Mouse (Mus musculus): ENCODE results near the gene Pde6b. TPM values are rescaled to one million over a fixed set of nuclear protein-coding genes. Genes with fewer than 3 reads are reported as not detected.

The Pde6b gene
- polyA plus RNA-seq, 1 experiment, result not detected

DNA sequence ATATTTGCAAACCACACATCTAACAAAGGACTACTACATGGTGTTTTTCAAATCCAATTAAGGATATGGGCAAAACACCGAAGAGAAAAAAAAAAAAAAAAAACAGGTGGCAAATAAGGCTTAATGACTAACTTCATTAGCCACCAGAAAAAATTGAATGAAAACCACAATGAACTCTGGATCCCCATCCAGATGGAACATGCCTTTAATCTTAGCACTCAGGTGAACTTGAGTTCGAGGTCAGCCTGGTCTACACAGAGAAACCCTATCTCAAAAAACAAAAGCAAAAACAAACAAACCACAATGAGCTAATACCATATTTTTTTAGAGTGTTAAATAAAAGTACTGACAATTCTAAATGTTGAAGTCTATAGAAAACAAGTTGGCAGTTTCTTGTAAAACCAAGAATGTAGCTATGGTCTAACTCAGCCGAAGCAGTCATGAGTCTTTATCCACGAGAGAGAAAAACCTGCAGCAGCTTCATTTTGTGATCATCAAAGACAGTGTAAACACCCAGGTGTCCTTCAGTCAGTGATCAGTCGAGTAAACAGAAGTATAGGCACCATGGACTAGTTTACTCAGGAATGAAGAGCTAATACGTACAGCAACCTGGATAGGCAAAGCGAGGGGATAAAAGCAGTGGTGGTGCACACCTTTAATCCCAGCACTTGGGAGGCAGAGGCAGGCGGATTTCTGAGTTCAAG, 62.8 kb downstream of the Pde6b start:
- no peak overlapping the region for H3K27ac ChIP-seq (ENCODE audit: insufficient read depth, low read length)
- TF ChIP-seq CTCF (IDR thresholded peaks at IDR 0.05; ENCODE audit: low read depth, low read length) (no peak), POLR2A (IDR thresholded peaks at IDR 0.05; ENCODE audit: insufficient read depth, low read length) (no peak), EP300 (IDR thresholded peaks at IDR 0.05; ENCODE audit: insufficient read depth, low read depth, low read length) (no peak)
- no peaks in the 10 kb centered on the region for H3K36me3 ChIP-seq (ENCODE audit: control insufficient read depth, insufficient read depth, low read length, poor library complexity, severe bottlenecking)
- no peaks in the 10 kb centered on the region for H3K9me3 ChIP-seq (replicated peaks; ENCODE audit: control insufficient read depth, insufficient read depth, low read length, poor library complexity, severe bottlenecking)
- H3K27me3 ChIP-seq (ENCODE audit: control insufficient read depth, insufficient read depth, low read length, poor library complexity, severe bottlenecking), result no peaks in the 10 kb centered on the region
- H3K4me1 ChIP-seq (ENCODE audit: control insufficient read depth, insufficient read depth, low read length), result no peaks in the 10 kb centered on the region
- H3K9ac ChIP-seq (ENCODE audit: low read depth, poor library complexity, severe bottlenecking), result no peak overlapping the region
- H3K4me3 ChIP-seq (ENCODE audit: low read depth, low read length), result no peak overlapping the region

DNA sequence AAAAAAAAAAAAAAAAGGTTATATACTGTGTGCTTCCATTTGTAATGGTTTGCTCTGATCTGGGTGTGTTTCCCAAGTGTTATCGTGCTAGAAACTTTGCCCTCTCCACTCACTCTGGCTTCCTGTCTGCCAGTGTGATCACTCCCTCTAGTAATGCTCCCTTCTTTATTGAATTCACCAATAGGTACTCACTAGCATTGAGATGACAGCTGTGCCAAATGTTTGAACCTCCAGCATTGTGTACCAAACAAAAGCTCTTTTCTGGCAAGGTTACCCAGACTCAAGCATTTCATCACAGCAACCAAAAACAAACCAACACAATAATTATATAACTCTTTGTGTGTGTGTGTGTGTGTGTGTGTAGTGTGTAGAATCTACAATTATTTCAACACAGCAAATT, 63.4 kb downstream of the Pde6b start:
- Histone ChIP-seq H3K36me3 (ENCODE audit: control insufficient read depth, insufficient read depth, low read length, poor library complexity, severe bottlenecking) (no peaks in the 10 kb centered on the region), H3K4me3 (ENCODE audit: low read depth, low read length) (no peak overlapping the region), H3K27ac (ENCODE audit: insufficient read depth, low read length) (no peak overlapping the region), H3K9me3 (replicated peaks; ENCODE audit: control insufficient read depth, insufficient read depth, low read length, poor library complexity, severe bottlenecking) (no peaks in the 10 kb centered on the region), H3K27me3 (ENCODE audit: control insufficient read depth, insufficient read depth, low read length, poor library complexity, severe bottlenecking) (no peaks in the 10 kb centered on the region), H3K4me1 (ENCODE audit: control insufficient read depth, insufficient read depth, low read length) (no peaks in the 10 kb centered on the region), H3K9ac (ENCODE audit: low read depth, poor library complexity, severe bottlenecking) (no peak overlapping the region)
- no peak for TF ChIP-seq CTCF (IDR thresholded peaks at IDR 0.05; ENCODE audit: low read depth, low read length)
- no peak for TF ChIP-seq POLR2A (IDR thresholded peaks at IDR 0.05; ENCODE audit: insufficient read depth, low read length)
- TF ChIP-seq EP300 (IDR thresholded peaks at IDR 0.05; ENCODE audit: insufficient read depth, low read depth, low read length), result no peak

DNA sequence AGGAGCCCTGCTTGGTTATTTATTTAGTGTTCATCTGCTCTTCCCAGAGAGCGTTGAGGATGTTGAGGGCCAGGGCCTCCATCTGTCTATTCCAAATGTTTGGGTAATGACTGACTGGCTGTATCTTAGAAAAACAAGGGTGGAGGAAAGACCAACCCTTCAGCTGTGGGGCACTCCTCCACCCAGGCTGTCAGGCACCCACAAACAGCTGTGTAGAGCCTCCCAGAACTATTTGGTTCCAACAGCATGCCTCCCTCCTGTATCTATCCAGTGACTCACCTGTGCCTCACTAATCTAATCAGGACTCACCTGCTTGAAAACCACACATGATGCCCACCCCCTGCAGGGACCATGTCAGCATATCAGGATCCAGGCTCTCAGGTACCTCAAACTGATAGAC, 64.2 kb downstream of the Pde6b start:
- Histone ChIP-seq H3K4me3 (ENCODE audit: low read depth, low read length) (no peak overlapping the region), H3K27ac (ENCODE audit: insufficient read depth, low read length) (no peak overlapping the region), H3K9ac (ENCODE audit: low read depth, poor library complexity, severe bottlenecking) (no peak overlapping the region), H3K27me3 (ENCODE audit: control insufficient read depth, insufficient read depth, low read length, poor library complexity, severe bottlenecking) (no peaks in the 10 kb centered on the region), H3K4me1 (ENCODE audit: control insufficient read depth, insufficient read depth, low read length) (no peaks in the 10 kb centered on the region), H3K9me3 (replicated peaks; ENCODE audit: control insufficient read depth, insufficient read depth, low read length, poor library complexity, severe bottlenecking) (no peaks in the 10 kb centered on the region), H3K36me3 (ENCODE audit: control insufficient read depth, insufficient read depth, low read length, poor library complexity, severe bottlenecking) (no peaks in the 10 kb centered on the region)
- TF ChIP-seq EP300 (IDR thresholded peaks at IDR 0.05; ENCODE audit: insufficient read depth, low read depth, low read length), result no peak
- no peak for TF ChIP-seq POLR2A (IDR thresholded peaks at IDR 0.05; ENCODE audit: insufficient read depth, low read length)
- no peak for TF ChIP-seq CTCF (IDR thresholded peaks at IDR 0.05; ENCODE audit: low read depth, low read length)

DNA sequence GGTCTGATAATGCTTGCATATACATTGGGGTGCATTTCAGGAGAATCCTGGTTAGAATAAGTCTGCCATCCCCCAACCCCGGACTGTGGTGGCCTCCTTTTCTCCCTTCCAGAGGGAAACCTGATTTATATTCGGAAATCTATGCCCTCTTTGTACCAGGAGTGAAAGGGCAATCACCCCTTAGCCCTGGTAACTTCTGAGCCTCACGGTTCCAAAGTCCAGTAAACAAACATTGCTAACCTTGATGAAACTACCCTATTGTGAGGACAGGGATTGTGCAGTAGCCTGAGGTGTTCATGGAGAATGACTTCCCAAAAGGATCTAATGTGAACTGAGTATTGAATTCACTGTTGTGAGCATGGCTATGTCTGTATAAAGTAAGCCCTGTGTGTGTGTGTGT, 65.9 kb downstream of the Pde6b start:
- H3K36me3 ChIP-seq (ENCODE audit: control insufficient read depth, insufficient read depth, low read length, poor library complexity, severe bottlenecking), result no peaks in the 10 kb centered on the region
- H3K27me3 ChIP-seq (ENCODE audit: control insufficient read depth, insufficient read depth, low read length, poor library complexity, severe bottlenecking), result no peaks in the 10 kb centered on the region; the same call in 1 of the 2 replicates
- no peaks in the 10 kb centered on the region for H3K9me3 ChIP-seq (replicated peaks; ENCODE audit: control insufficient read depth, insufficient read depth, low read length, poor library complexity, severe bottlenecking)
- no peak for TF ChIP-seq EP300 (IDR thresholded peaks at IDR 0.05; ENCODE audit: insufficient read depth, low read depth, low read length)
- TF ChIP-seq CTCF (IDR thresholded peaks at IDR 0.05; ENCODE audit: low read depth, low read length), result no peak
- TF ChIP-seq POLR2A (IDR thresholded peaks at IDR 0.05; ENCODE audit: insufficient read depth, low read length), result no peak
- no peak overlapping the region for H3K27ac ChIP-seq (ENCODE audit: insufficient read depth, low read length)
- H3K4me3 ChIP-seq (ENCODE audit: low read depth, low read length), result no peak overlapping the region
- H3K9ac ChIP-seq (ENCODE audit: low read depth, poor library complexity, severe bottlenecking), result no peak overlapping the region
- H3K4me1 ChIP-seq (ENCODE audit: control insufficient read depth, insufficient read depth, low read length), result no peaks in the 10 kb centered on the region

DNA sequence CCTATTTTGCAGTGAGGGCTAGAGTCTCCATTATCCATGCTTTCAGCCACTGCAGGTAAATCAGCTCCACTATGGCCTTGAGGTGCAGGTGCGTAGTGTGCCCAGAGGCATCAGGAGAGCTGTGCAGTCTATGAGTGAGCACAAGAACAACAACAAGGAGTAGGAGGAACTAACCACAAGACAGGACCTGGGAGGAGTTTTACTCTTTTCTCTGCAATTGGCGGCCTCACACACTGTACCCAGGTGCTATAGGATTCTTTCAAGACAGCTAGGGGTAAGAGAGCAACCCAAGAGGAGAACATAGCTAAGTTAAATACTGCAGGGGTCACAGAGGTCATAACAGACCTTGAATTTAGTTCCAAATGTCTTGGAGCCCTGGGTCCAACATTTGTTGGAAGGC, 70.5 kb downstream of the Pde6b start:
- H3K9ac ChIP-seq (ENCODE audit: low read depth, poor library complexity, severe bottlenecking), result no peak overlapping the region

DNA sequence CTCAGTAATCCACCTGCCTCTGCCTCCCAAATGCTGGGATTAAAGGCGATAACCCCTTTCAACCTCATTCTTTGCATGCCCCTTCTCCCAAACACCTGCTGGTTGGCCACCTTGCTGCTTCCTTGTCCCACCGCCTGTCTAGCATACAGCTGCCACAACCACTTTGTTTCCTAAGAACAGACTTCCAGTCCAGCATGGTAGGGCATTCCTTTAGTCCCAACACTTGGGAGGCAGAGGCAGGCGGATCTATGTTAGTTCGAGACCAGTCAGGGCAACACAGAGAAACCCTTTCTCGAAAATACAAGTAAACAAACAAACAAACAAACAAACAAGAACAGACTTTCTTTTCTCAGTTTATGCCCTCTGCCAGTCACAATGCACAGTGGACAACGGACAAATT, 72.3 kb downstream of the Pde6b start:
- no peak overlapping the region for H3K27ac ChIP-seq (ENCODE audit: insufficient read depth, low read length)
- TF ChIP-seq EP300 (IDR thresholded peaks at IDR 0.05; ENCODE audit: insufficient read depth, low read depth, low read length) (no peak), CTCF (IDR thresholded peaks at IDR 0.05; ENCODE audit: low read depth, low read length) (no peak), POLR2A (IDR thresholded peaks at IDR 0.05; ENCODE audit: insufficient read depth, low read length) (no peak)

More for the DNA sequence above, 70.5 kb downstream of the Pde6b start:
- Histone ChIP-seq H3K4me3 (ENCODE audit: low read depth, low read length) (no peak overlapping the region), H3K27ac (ENCODE audit: insufficient read depth, low read length) (no peak overlapping the region), H3K9me3 (replicated peaks; ENCODE audit: control insufficient read depth, insufficient read depth, low read length, poor library complexity, severe bottlenecking) (no peaks in the 10 kb centered on the region), H3K4me1 (ENCODE audit: control insufficient read depth, insufficient read depth, low read length) (peaks cover 4% of the 10 kb centered on the region), H3K36me3 (ENCODE audit: control insufficient read depth, insufficient read depth, low read length, poor library complexity, severe bottlenecking) (no peaks in the 10 kb centered on the region), H3K27me3 (ENCODE audit: control insufficient read depth, insufficient read depth, low read length, poor library complexity, severe bottlenecking) (no peaks in the 10 kb centered on the region; the same call in 1 of the 2 replicates)
- TF ChIP-seq CTCF (IDR thresholded peaks at IDR 0.05; ENCODE audit: low read depth, low read length) (no peak), EP300 (IDR thresholded peaks at IDR 0.05; ENCODE audit: insufficient read depth, low read depth, low read length) (no peak), POLR2A (IDR thresholded peaks at IDR 0.05; ENCODE audit: insufficient read depth, low read length) (no peak)

More for the DNA sequence above, 72.3 kb downstream of the Pde6b start:
- H3K4me1 ChIP-seq (ENCODE audit: control insufficient read depth, insufficient read depth, low read length), result peaks cover 4% of the 10 kb centered on the region
- H3K9ac ChIP-seq (ENCODE audit: low read depth, poor library complexity, severe bottlenecking), result no peak overlapping the region
- peak overlapping the region; percentile 24; the same call in 1 of the 2 replicates for H3K4me3 ChIP-seq (ENCODE audit: low read depth, low read length)
- H3K27me3 ChIP-seq (ENCODE audit: control insufficient read depth, insufficient read depth, low read length, poor library complexity, severe bottlenecking), result no peaks in the 10 kb centered on the region; the same call in 1 of the 2 replicates
- H3K36me3 ChIP-seq (ENCODE audit: control insufficient read depth, insufficient read depth, low read length, poor library complexity, severe bottlenecking), result no peaks in the 10 kb centered on the region
- no peaks in the 10 kb centered on the region for H3K9me3 ChIP-seq (replicated peaks; ENCODE audit: control insufficient read depth, insufficient read depth, low read length, poor library complexity, severe bottlenecking)

Data from ES-Bruce4 (cell line).